Mouse (Mus musculus) liver, embryonic 14.5 days (tissue): Measurements from ENCODE around the gene Unc93b1.

Experiments
- CTCF ChIP-seq: IDR thresholded peaks from 2 replicates; pipeline ENCODE4 v1.5.1; 2016; ENCODE audit warnings: antibody characterized with exemption, low read depth, control low read depth
- EP300 ChIP-seq: IDR thresholded peaks from 2 replicates; pipeline ENCODE4 v1.6.1; 2016; ENCODE audit warnings: antibody characterized with exemption, low read depth

- no peak for TF ChIP-seq EP300
- TF ChIP-seq CTCF: no peak
Measured at GRCm38 (mm10) chr19:3896208-3896607, 38.8 kb upstream of the Unc93b1 start.
